Mouse (Mus musculus): ENCODE data around the gene Met. TPM values are rescaled to one million over a fixed set of nuclear protein-coding genes. Genes with fewer than 3 reads are reported as not detected.

Met gene
- polyA plus RNA-seq, 1 experiment = 14.7 TPM

GRCm38 (mm10) chr6:17464281-17465025 lies 853 bp downstream of the Met start:
- Histone ChIP-seq H3K4me1 (ENCODE audit: control insufficient read depth, insufficient read depth, low read length) (0 out of 2 replicates have a peak, but pooled peaks cover 5% of the 10 kb centered on the region), H3K4me3 (ENCODE audit: insufficient read depth, low read length) (peak overlapping the region; percentile 56), H3K27ac (ENCODE audit: insufficient read depth, low read length) (no peak overlapping the region)
- TF ChIP-seq CTCF (IDR thresholded peaks at IDR 0.05; ENCODE audit: borderline replicate concordance, insufficient read depth, low read length) = no peak
- TF ChIP-seq POLR2A (IDR thresholded peaks at IDR 0.05; ENCODE audit: low read depth, low read length) = no peak

- Histone ChIP-seq H3K4me1 (ENCODE audit: control insufficient read depth, insufficient read depth, low read length) (0 out of 2 replicates have a peak, but pooled peaks cover 5% of the 10 kb centered on the region), H3K27ac (ENCODE audit: insufficient read depth, low read length) (no peak overlapping the region), H3K4me3 (ENCODE audit: insufficient read depth, low read length) (no peak overlapping the region)
- TF ChIP-seq POLR2A (IDR thresholded peaks at IDR 0.05; ENCODE audit: low read depth, low read length) (no peak), CTCF (IDR thresholded peaks at IDR 0.05; ENCODE audit: borderline replicate concordance, insufficient read depth, low read length) (no peak)
Observed at GRCm38 (mm10) chr6:17466526-17466925, 2.9 kb downstream of the Met start.

DNA sequence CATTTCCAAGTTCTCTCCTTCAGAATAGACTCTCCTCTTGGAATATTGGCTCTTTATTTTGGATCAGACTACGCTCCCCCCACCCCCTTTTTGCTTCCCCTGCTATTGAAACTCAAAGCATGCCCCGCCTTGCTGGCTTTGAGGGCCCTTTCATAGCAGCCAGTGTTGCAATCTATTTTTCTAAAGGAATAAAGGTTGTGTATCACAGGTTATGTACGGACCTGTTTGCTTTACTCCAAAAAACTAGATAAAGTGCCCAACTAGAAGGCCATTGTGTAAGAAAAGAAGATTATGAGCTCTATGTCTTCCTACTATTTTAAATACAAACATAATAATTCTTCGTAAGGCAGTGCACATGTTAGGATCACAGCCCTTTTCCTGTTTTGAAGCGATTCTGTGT lies 5.4 kb downstream of the Met start:
- no peak for TF ChIP-seq POLR2A (IDR thresholded peaks at IDR 0.05; ENCODE audit: low read depth, low read length)
- no peak for TF ChIP-seq CTCF (IDR thresholded peaks at IDR 0.05; ENCODE audit: borderline replicate concordance, insufficient read depth, low read length)
- no peak overlapping the region for H3K4me3 ChIP-seq (ENCODE audit: insufficient read depth, low read length)

GRCm38 (mm10) chr6:17473128-17473527 lies 9.5 kb downstream of the Met start:
- Histone ChIP-seq H3K4me1 (ENCODE audit: control insufficient read depth, insufficient read depth, low read length) (peaks cover 3% of the 10 kb centered on the region; the same call in 1 of the 2 replicates), H3K4me3 (ENCODE audit: insufficient read depth, low read length) (no peak overlapping the region), H3K27ac (ENCODE audit: insufficient read depth, low read length) (no peak overlapping the region)
- no peak for TF ChIP-seq POLR2A (IDR thresholded peaks at IDR 0.05; ENCODE audit: low read depth, low read length)
- TF ChIP-seq CTCF (IDR thresholded peaks at IDR 0.05; ENCODE audit: borderline replicate concordance, insufficient read depth, low read length) = no peak

More for the DNA sequence above, 5.4 kb downstream of the Met start:
- no peak overlapping the region for H3K27ac ChIP-seq (ENCODE audit: insufficient read depth, low read length)
- 0 out of 2 replicates have a peak, but pooled peaks cover 5% of the 10 kb centered on the region for H3K4me1 ChIP-seq (ENCODE audit: control insufficient read depth, insufficient read depth, low read length)

DNA sequence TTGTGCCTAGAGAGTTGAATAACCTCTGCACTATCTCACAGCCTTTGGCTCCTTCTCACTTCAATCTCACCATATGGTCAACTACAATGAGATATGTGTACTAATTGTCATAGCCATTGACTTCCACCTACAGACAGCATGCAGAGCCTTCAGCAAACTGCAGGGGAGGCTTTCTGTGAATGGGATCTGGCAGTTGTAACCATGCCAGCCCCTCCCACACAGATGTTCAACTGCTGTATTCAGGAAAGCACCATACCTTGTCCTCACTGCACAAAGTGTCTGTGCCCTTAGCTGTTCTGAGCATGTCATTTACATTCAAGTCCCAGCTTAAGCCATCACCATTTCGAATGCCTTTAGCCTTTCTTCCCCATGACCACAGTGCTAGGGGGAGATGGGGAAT lies 14.2 kb downstream of the Met start:
- Histone ChIP-seq H3K27ac (ENCODE audit: insufficient read depth, low read length) (no peak overlapping the region), H3K4me1 (ENCODE audit: control insufficient read depth, insufficient read depth, low read length) (peaks cover 9% of the 10 kb centered on the region), H3K4me3 (ENCODE audit: insufficient read depth, low read length) (no peak overlapping the region)
- TF ChIP-seq POLR2A (IDR thresholded peaks at IDR 0.05; ENCODE audit: low read depth, low read length) (no peak), CTCF (IDR thresholded peaks at IDR 0.05; ENCODE audit: borderline replicate concordance, insufficient read depth, low read length) (no peak)

GRCm38 (mm10) chr6:17478252-17478651 lies 14.7 kb downstream of the Met start:
- Histone ChIP-seq H3K4me1 (ENCODE audit: control insufficient read depth, insufficient read depth, low read length) (peaks cover 9% of the 10 kb centered on the region), H3K4me3 (ENCODE audit: insufficient read depth, low read length) (no peak overlapping the region), H3K27ac (ENCODE audit: insufficient read depth, low read length) (no peak overlapping the region)
- no peak for TF ChIP-seq CTCF (IDR thresholded peaks at IDR 0.05; ENCODE audit: borderline replicate concordance, insufficient read depth, low read length)
- no peak for TF ChIP-seq POLR2A (IDR thresholded peaks at IDR 0.05; ENCODE audit: low read depth, low read length)

DNA sequence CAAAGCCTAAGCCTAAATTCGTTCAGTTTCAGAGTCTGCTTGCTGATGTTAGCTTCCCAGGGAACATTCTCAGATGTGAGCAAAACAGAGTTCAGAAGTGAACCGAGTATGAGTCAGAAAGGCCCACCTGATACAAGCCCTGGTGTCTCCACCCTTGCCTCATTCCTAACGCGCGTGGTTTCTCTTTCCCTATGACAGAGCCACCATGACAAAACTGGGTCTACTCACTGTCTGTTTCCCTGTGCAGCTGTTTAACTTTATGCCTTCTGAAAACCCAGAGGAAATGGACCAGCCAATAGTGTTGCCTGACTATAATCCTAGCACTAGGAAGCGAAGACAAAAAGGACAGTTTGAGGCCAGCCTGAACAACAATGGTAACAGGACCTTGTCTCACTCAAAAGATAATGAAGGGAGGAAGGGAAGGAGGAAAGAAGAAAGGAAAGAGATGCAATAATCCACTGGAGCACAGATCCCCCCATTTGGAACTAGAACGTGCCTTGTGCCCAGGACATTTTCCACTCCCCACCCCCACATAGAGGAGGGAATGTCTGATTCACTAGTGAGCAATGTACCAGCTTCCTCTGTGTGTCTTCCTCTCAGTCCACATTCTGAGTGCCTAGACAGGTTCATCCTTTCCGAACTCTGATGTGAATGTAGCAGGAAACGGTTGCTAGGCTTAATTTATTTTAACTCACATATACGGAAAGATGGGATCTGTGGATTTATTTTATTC lies 15.4 kb downstream of the Met start:
- H3K4me3 ChIP-seq (ENCODE audit: insufficient read depth, low read length) = no peak overlapping the region
- TF ChIP-seq POLR2A (IDR thresholded peaks at IDR 0.05; ENCODE audit: low read depth, low read length) (no peak), CTCF (IDR thresholded peaks at IDR 0.05; ENCODE audit: borderline replicate concordance, insufficient read depth, low read length) (no peak)
- H3K27ac ChIP-seq (ENCODE audit: insufficient read depth, low read length) = peak overlapping the region; percentile 63; the same call in 1 of the 2 replicates
- H3K4me1 ChIP-seq (ENCODE audit: control insufficient read depth, insufficient read depth, low read length) = peaks cover 9% of the 10 kb centered on the region

DNA sequence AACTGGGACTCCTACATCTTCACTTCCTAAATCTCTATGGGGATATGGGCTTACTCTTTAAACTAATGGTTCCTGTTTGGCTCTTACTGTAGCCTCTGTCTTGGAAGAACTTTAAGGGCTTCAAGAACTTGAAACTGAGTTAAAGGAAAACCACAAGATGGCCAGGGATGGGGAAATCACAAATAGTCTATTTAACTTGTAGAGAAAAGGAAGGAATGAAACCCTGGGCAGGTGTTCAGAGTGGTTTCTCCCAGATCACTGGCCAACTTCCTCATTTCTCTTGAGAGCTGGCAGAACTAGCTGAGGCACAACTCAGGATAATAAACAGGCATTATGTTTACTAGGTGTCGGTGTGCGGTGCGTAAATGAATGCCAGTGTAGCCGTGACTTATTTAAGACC lies 17.5 kb downstream of the Met start:
- TF ChIP-seq CTCF (IDR thresholded peaks at IDR 0.05; ENCODE audit: borderline replicate concordance, insufficient read depth, low read length) (no peak), POLR2A (IDR thresholded peaks at IDR 0.05; ENCODE audit: low read depth, low read length) (no peak)
- peaks cover 20% of the 10 kb centered on the region for H3K4me1 ChIP-seq (ENCODE audit: control insufficient read depth, insufficient read depth, low read length)
- no peak overlapping the region for H3K4me3 ChIP-seq (ENCODE audit: insufficient read depth, low read length)
- H3K27ac ChIP-seq (ENCODE audit: insufficient read depth, low read length) = no peak overlapping the region

DNA sequence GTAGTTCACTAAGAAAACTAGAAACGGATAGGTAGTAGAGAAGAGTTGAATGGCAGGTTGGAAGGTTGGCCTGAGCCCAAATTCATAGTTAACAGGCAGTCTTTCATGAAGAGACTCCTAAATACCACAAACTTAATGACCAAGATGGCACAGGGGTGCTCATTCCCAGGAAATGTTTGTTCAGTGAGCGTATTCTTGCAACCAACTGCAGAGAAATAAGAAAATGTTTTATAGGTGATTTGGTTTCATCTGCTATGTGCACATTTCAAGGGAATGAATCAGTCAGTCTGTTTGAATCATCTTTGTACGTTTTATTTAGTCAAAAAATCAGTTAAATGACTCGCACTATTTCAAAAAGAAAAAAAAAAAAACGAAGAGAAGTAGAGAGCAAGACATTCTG lies 21.6 kb downstream of the Met start:
- peak overlapping the region; percentile 78 for H3K27ac ChIP-seq (ENCODE audit: insufficient read depth, low read length)
- no peak overlapping the region for H3K4me3 ChIP-seq (ENCODE audit: insufficient read depth, low read length)
- TF ChIP-seq POLR2A (IDR thresholded peaks at IDR 0.05; ENCODE audit: low read depth, low read length) (no peak), CTCF (IDR thresholded peaks at IDR 0.05; ENCODE audit: borderline replicate concordance, insufficient read depth, low read length) (no peak)
- H3K4me1 ChIP-seq (ENCODE audit: control insufficient read depth, insufficient read depth, low read length) = peaks cover 10% of the 10 kb centered on the region

GRCm38 (mm10) chr6:17485782-17486181 lies 22.2 kb downstream of the Met start:
- Histone ChIP-seq H3K27ac (ENCODE audit: insufficient read depth, low read length) (peak overlapping the region; percentile 78), H3K4me1 (ENCODE audit: control insufficient read depth, insufficient read depth, low read length) (peaks cover 10% of the 10 kb centered on the region), H3K4me3 (ENCODE audit: insufficient read depth, low read length) (no peak overlapping the region)
- TF ChIP-seq CTCF (IDR thresholded peaks at IDR 0.05; ENCODE audit: borderline replicate concordance, insufficient read depth, low read length) (no peak), POLR2A (IDR thresholded peaks at IDR 0.05; ENCODE audit: low read depth, low read length) (no peak)
